Mouse (Mus musculus): ENCODE data around the gene Sipa1l1.

Sipa1l1 gene

DNA sequence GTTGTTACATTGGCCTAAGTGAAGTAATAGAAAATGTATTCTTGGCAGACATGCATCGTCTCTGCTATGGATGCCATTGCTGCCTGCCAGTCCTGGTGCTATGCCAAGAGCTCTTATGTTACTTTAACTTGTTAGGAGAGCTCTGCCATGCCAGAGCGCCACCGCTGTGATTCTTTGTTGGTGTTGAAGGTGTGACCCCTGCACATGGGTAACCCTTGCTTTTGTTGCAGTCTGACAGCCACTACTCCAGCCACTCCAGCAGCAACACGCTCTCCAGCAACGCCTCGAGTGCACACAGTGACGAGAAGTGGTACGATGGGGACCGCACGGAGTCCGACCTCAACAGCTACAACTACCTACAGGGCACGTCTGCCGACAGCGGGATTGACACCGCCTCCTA is 255.7 kb downstream of the Sipa1l1 start:
- DNase-seq (ENCODE audit: low spot score in 2 of 2): no peak

DNA sequence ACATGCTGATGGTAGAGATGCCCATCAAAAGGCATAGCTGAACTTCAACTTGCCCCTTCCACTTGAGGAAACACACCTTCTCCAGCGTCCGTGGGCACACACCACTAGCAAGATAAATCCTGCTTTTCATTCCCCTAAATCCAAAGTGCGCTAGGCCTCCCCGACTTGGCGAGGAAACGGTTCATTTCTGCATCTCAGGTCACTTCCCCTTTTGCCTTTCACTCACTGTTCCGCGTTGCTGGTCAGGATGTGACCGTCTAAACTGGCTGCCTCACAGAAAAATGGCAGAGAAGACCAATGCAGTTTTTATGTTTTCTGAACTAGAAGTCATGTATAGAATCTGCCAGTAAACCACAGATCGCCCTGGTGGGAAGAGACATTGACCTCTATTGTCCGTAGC is 256.7 kb downstream of the Sipa1l1 start:
- no peak for DNase-seq (ENCODE audit: low spot score in 2 of 2)

DNA sequence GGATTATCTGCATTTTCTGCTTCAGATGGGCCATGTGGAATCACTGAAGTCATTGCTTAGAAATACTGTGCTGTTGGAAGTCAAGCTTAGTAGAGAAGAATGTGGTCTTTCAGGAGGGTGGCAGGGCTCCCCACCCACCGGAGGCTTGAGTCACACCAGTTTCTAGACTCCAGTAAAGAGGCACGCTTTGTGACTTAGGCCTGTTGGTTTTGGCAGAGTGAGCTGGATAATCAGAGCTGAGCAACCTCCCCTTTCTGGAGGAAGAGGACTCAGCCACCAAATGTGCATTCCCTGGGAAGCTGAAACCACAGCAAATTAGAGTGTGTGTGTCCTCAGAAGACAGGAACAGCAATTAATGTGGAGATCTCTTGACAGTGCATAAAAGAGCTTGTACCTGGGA is 258.3 kb downstream of the Sipa1l1 start:
- DNase-seq (ENCODE audit: low spot score in 2 of 2): peak; percentile 41 to 52

DNA sequence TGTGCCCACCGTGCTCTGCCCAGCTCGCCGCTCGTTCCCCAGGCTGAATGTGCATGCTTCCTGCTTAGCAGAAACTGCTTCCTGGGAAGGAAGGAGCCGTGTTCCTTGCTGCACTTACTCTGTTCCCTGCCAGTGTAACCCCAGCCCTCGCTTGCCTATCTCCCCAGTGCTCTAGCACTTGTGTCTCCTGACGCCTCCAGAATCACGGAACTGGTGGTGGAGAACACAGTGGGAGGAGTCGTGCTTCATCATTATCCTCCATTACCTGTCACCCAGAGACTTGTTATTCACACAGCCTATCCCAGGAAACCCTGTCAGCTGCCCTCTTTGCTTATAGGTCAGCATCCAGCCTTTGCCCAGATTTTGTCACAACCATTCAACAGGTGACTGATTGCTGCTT is 259.3 kb downstream of the Sipa1l1 start:
- no peak for DNase-seq (ENCODE audit: low spot score in 2 of 2)

DNA sequence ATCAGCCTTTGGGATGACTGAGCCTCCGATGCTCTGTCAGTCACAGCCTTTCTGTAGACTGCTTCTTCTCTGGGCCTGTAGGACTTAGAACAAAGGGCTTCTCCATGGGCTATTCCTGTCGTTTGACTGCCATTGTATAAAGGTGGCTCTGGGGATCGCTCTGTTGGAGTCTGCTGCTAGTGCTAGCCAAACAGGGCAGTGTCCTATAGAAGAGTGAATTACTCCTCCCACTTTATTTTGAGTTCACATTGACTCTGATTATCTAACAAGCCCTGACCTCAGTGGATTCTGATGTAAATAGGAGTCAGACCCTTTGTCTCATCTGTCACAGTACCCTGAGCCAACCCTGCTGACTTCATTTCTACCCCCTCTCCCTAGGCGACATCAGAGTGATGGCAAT is 264.2 kb downstream of the Sipa1l1 start:
- DNase-seq (ENCODE audit: low spot score in 2 of 2): no peak

DNA sequence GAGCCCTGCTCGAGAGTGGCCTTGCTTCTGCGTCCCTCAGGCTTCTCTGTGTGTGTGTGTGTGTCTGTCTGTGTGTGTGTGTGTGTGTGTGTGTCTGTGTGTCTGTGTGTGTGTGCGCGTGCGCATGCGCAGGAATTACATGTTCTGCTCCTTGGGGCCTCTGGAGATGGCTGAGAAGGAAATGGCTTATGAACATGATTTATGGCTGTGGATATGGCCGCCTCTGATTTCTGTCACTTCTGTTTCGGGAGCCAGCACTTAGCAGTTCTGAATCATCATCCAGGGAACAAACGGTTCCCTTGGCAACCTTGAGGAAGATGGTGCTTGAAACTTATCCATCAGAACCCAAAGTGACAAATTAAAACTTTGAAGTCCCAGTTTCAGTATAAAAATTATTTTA is 265.5 kb downstream of the Sipa1l1 start:
- DNase-seq (ENCODE audit: low spot score in 2 of 2): peak; percentile 34 to 48

DNA sequence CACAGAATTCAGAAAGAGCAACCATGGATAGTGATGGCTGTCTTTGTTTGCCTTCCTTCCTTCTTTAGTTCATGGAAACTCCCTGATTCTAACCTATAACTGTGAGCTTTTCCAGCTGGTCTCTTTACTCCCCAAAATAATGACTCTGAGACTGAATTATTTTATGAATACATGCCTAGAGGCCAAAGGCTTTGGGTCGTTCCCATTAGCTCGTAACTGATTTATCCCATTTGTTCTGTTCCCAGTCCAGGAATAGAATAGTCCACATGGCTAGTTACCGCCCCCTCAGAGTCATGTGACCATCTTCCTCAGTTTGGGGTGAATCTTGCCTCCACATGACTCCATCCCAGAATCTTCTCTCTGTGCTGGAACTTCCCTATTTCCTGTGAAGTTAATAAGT is 272.4 kb downstream of the Sipa1l1 start:
- DNase-seq (ENCODE audit: low spot score in 2 of 2): no peak

DNA sequence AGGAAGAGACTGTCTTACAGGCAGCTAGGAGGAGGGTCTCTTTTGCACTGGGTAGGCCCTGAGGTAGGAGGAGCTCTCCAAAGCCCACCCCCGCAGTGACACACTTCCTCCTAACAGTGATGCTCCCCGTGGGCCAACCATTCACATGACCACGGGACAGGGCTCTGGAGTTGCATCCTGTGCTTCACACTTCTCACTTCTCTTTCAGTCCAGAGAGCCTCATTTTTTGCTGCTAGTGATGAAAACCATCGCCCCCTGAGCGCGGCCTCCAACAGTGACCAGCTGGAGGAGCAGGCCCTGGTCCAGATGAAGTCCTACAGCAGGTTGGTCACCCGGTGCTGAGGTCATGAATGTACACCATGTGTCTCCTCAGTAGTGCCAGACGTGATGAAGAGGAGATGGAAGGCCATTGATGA is 277.5 kb downstream of the Sipa1l1 start:
- DNase-seq (ENCODE audit: low spot score in 2 of 2): no peak

DNA sequence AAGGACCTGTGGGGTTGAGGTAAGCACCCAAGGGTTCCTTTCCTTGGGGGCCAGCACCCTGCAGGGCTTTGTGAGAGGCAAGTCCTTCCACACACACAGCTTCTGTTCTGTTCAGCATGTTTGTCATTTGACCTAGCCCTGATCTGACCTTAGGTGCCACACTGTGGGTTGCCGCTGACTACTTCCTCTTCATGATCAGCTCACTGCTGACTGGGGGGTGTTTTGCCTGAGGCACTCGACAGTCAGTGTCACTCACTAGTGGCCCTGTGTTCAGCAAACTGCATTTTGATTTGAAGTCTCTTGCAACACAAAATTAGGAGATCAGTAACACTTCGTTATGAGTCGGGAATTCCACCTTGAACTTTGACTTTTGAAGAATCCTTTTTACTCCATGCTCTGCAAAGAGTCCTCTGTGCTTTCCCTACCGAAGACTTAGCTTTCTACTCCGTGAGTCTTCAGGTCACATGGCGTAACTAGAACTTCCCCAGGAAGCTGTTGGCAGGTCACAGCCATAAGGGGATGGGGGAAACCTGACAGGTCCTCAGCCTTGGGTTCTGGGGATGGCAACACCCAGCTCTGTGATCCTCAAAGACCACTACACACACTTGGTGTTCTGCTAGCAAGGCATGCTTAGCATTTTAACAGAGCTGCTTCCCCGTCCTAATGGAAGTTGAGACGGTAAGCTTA is 279.2 kb downstream of the Sipa1l1 start:
- no peak for DNase-seq (ENCODE audit: low spot score in 2 of 2)

DNA sequence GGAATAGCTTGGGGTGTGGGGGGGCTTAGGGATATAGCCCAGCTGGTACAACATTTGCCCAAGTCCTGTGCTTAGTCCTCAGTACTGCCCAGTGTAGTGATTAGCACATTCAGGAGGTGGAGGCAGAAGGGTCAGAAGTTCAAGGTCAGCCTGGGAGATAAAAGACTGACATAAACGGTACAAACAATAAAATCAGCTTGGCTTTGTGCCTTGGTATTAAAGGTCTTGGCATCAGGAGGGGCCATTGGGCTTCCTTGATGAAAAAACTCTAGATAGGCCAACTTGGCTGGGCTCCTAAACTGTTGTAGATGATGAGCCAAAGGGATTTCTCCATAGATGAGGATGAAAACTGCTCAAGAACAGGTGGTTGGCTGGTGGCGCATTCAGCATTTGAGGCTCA is 283.3 kb downstream of the Sipa1l1 start:
- DNase-seq (ENCODE audit: low spot score in 2 of 2): no peak

DNA sequence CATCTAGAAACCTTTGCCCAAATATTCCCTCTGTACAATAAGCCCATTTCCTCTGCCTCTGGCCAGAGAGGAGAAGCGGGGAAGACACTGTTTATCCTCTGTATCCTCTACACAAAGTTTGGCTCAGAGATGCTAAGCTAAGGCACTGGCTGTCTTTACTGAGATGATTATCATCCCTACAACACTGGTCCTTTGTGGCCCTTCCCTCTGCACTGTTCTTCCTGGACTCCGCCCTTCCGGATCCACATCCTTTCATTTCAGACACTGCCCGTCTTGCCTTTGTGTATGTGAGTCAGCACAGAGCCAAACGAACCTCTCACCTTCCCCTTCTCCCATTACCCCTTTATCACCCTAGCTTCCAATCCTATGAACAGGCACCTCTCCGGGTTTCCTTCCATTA is 285.3 kb downstream of the Sipa1l1 start:
- DNase-seq (ENCODE audit: low spot score in 2 of 2): no peak

DNA sequence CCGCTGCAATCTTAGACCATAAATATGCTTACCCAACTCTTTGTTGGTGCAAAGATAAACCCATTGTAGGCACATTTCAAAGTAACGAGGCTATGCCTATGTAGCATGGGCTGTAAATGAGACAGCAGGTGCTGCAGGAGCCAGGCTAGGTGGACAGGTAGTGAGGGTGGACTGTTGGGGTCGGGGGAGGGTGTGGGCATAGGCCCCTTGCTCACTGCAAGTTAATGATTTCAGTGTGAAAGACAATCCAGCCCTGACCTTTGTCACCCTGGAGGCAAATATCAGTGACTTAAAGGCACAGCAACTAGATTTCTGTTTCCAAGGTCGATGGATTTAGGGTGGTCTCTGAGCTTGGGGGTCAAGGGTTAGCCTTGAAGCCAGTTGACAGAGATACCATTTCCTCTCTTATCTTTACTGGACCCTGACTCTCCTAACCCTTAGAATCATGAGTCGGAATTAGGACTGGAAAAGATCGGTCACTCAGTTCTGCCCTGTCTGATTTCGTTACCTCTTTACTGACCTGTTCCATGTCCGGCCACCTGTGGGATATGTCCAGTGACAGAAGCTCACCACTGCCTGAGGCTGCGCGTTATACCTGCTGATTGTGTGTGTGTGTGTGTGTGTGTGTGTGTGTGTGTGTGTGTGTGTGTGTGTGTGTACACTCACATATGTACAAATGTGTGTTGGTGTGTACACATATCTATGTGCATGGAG is 286.7 kb downstream of the Sipa1l1 start:
- DNase-seq (ENCODE audit: low spot score in 2 of 2): no peak

DNA sequence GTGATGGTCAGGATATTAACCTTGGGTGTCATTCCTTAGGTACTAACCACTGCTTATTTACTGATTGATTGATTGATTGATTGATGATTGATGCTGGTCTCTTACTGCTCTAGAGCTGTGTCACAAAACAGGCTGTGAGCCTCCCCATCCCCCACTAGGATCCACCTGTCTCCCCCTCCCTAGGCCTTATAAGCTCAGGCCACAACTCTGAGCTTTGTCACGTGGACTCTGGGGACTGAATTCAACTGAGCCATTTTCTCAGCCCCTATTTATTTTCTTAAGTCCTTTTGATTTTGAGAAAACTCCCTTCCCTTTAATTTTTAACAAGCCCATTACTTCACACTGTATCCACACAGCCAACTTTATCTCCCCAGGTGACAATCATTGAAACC is 287.3 kb downstream of the Sipa1l1 start:
- no peak for DNase-seq (ENCODE audit: low spot score in 2 of 2)

DNA sequence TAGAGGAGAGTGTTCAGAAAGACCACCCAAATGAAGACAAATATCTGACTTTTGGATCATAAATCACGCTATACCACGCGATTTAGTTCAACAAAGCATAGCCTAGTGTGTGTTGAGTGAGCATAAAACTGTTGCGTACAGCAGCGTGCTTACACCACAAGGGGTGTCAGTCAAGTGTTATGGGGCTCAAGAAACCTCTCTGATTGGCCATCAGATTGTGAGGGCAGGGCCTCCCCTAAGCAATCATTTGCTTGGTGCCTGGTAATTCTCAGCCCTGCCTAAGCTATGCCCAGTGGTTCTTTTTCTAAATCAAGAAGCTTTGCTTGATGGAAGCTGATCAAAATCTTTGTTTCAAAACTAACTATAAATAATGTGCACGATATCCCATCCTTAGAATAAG is 288.5 kb downstream of the Sipa1l1 start:
- DNase-seq (ENCODE audit: low spot score in 2 of 2): no peak

DNA sequence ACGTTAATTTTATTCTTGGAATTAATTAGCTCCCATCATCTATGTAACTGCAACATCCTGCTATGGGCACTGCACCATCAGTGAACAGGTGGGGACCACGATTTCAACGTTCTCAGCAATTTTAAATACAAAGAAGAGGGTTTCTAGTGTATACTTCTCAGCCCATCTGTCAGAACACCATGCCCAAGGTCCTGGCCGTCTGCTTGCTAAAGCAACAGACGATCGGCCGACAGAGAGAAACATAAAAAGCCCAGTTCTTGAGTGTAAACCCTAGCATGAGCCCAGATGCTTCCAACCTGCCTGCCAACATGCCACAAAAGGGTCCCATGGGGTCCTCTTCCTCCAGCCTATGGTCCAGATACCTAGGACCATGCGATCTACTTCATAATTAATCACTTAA is 288.9 kb downstream of the Sipa1l1 start:
- DNase-seq (ENCODE audit: low spot score in 2 of 2): no peak

DNA sequence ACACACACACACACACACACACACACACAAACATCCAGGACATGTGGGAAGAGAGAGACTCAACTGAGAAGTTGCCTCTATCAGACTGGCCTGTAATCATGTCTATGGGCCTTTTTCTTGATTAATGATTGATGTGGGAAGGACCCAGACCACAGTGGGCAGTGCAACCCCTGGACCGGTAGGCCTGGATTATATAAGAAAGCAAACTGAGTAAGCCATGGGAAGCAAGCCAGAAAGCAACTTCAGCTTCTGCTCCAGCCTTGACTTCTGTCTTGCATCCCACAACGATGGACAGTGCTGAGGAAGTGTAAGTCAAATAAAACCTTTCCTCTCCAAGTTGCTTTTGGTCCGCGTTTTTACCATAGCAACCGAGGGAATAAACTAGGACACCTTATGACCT is 298.1 kb downstream of the Sipa1l1 start:
- no peak for DNase-seq (ENCODE audit: low spot score in 2 of 2)

DNA sequence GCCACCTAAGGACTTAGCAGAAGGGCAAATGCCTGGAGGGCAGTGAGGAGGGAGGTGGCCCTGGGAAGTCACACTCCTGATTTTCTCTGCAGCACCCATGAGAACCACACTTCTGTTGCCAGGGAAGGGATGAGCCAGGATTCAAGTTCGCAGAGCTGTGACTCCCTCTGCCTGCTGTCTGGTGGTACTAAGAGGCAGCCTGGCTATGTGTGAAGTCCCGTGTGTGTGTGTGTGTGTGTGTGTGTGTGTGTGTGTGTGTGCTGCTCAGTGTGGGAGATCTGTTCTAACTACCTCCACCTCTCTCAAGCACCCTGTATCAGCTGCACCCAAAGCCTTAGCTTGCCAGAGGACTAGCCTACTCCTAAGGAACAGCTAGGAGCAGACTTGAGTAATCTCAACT is 298.5 kb downstream of the Sipa1l1 start:
- peak; percentile 57 to 65 for DNase-seq (ENCODE audit: low spot score in 2 of 2)

DNA sequence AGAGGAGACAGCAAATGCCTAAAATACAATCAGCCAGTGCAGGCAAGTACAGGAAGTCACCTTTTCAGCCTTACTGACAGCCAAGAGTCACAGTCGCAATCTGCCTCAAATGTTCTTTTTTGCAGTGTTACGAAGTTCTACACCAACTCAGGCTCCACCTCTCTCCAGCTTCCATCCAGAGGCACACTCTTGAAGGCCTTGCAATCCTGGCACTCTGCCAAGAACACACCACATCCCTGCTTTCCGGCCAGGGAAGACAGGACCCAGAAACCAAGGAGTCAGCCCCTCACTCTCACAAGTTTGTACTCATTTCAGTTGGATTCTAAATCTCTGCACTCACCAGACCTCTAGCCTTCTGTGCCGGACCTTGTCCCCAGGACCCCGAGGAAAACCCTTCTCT is 299.3 kb downstream of the Sipa1l1 start:
- DNase-seq (ENCODE audit: low spot score in 2 of 2): no peak

DNA sequence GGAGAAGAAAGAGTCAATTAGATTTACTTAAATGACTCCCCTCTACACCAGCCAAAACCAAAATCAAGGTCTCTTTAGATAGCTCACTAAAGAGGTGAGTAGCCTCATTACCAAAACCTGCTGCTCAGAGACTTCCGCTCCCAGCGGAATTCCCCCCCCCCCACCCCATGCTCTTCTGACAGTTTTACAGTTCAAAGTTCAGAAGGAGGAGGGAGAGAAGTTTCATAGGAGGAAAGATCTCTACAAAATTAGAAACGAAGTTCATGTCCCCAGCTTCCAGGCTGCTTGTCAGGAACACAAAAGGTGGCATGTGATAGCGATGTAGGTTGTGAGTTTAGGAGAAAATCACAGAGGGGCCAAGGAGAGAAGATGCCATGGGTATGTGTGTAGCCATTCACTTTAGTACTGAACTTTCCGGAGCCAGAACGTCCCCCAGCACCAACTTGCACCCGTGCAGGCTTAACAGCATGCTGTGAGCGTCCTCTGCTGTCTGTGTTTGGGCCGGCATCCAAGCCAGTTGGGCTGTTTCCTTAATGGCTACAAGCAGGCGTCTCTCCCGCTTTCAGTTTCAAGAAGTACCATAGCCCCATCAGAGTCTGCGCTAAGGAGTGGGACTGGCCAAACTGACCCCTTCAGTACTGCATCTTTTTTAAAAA is 300.7 kb downstream of the Sipa1l1 start:
- peak; percentile 92 for DNase-seq (ENCODE audit: low spot score in 2 of 2)

DNA sequence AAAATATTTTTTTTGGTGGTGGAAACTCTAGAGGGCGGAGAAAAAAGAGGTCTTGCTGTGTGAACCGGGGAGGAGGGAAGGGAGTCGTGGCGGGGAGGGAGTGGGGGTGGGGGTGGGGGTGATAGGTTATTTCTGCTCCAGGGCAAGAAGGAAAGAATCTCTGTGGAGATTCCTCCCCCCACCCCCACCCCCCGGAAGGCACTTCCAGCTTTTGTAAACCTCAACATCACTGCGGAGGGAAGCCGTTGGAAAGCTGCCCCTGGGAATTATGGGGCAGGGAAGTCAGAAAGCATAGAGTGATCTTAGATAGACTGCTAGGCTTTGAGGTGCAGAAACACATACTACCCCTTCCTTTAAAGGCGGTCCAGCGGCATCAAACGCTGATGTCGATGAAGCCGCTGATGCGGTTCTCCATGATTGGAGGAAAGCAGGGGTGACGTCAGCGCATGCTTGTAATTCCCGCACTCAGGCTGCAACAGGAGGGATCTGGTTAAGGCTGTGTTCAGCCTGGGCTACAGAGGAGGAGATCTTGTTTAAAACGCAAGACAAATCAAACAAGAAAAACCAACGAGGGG is 301.3 kb downstream of the Sipa1l1 start:
- DNase-seq (ENCODE audit: low spot score in 2 of 2): peak; percentile 84 to 88

DNA sequence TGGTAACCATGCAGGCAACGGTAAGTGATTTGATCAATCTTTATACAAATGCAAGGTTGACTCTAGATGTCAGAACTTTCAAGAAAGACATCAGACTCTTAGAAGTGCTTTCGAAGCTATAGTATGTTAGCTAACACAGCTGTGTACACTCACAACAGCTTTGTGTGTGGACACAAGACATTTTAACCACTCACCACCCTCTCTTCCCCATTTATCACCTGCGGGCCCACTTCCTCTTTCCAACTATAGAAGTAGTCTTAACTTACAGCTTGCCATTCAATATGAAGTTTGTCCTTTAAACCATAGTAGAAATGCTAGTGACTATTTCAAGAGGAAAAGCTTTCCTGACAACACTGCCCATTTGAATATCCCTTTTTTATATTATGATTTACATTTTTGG is 303.7 kb downstream of the Sipa1l1 start:
- no peak for DNase-seq (ENCODE audit: low spot score in 2 of 2)

DNA sequence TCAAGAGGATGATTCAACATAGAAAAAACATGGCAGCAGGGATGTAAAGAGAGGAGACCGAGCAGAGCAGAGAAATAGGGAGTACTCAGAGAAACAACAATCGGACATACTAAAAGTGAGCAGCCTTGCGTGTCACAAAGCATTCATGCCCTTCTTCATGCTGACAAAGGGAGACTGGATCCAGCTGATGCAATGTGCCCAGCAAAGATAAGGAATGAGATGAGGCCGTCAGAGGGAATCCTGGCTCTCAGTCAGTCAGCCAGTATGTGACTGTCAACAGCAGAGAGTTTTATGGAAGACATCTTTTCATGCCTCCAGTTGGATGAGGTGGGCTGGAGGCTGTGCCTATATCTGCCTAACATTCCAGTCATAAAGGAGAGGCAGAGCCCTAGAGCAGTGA is 304.1 kb downstream of the Sipa1l1 start:
- no peak for DNase-seq (ENCODE audit: low spot score in 2 of 2)

DNA sequence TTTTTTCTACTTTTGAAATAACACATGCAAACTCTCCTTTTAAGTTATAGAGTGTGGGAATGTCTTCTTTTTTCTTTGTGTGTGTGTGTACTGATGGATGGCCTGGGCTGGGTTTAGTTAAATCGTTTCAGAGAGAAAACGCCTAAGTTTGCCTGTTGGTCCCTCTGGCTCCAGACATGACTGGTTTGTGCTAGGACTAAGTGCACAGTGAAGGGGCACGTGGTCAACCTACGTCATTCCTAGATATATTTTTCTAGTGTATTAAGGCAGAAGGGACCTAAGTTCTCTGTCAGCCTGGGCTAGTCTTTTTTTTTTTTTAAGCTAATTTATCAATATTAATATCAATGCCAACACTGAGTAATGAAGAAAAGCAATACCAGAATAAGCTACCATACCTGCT is 305.3 kb downstream of the Sipa1l1 start:
- no peak for DNase-seq (ENCODE audit: low spot score in 2 of 2)

Data from right cerebral cortex, adult 2 months (tissue).